In genomic region chr11:72123531-72123930, GRCm38 (mm10) we compare ENCODE assay signal across 22 mouse cellular contexts. TPM values are rescaled to one million over a fixed set of nuclear protein-coding genes. Genes with fewer than 3 reads are reported as not detected.
"Had no signal": no experiment of that assay in that cellular context is flagged by ENCODE, and none has a peak within 500 bp of the region (broad histone marks: within the 10 kb centered on the region; RNA-seq: fewer than 3 reads in every experiment).

No protein-coding gene starts in this region.

- DNase-seq: gastrocnemius, adult 2 months; gastrocnemius, postnatal 10 days; gastrocnemius, postnatal 25 days; heart, adult 18-20 months; heart, postnatal 10 days; heart, postnatal 4 days; kidney, adult 18-20 months; kidney, adult 8-10 months; kidney, postnatal 14 days; kidney, postnatal 36 days; layer of hippocampus, adult 9-11 months; layer of hippocampus, postnatal 36 days; left cerebral cortex, postnatal 4 days had no signal

- H3K4me3 ChIP-seq: gastrocnemius, adult 2 months; heart, embryonic 10.5 days; heart, embryonic 12.5 days; hindbrain, embryonic 10.5 days; hindbrain, embryonic 12.5 days; intestine, embryonic 15.5 days; kidney, embryonic 15.5 days; limb, embryonic 13.5 days; limb, embryonic 15.5 days had no signal

- H3K4me1 ChIP-seq: heart, embryonic 12.5 days; intestine, embryonic 15.5 days; kidney, embryonic 15.5 days; limb, embryonic 13.5 days had no signal

RNA-seq across cellular contexts. Expression of gene Pitpnm3, which starts 12.0 kb away (rescaled TPM):
- polyA plus RNA-seq: inflammation-experienced regulatory T-cells, adult 6 months had no signal
